Mouse (Mus musculus) small intestine, adult 2 months (tissue): Measurements from ENCODE around the gene Prss50. TPM values are rescaled to one million over a fixed set of nuclear protein-coding genes. Genes with fewer than 3 reads are reported as not detected.

Experiments
- H3K27ac ChIP-seq: fragments of 200-500 bp; 2 replicates; pipeline ENCODE4 v1.5.1; 2012; ENCODE audit warnings: low read depth, low read length, control low read depth, inconsistent platforms; ENCODE audit not compliant: insufficient read depth
- H3K27me3 ChIP-seq: fragments of 200-500 bp; 2 replicates; pipeline ENCODE4 v1.6.1; 2012; ENCODE audit warnings: mild to moderate bottlenecking, moderate library complexity, low read length, inconsistent platforms; ENCODE audit not compliant: control insufficient read depth, insufficient read depth
- H3K36me3 ChIP-seq: fragments of 200-500 bp; 2 replicates; pipeline ENCODE4 v1.6.1; 2012; ENCODE audit warnings: mild to moderate bottlenecking, low read length, control low read depth, inconsistent platforms; ENCODE audit not compliant: control insufficient read depth, insufficient read depth
- H3K4me1 ChIP-seq: fragments of 200-500 bp; 2 replicates; pipeline ENCODE4 v1.6.1; 2012; ENCODE audit warnings: low read length, inconsistent platforms, mixed read lengths; ENCODE audit not compliant: control insufficient read depth, insufficient read depth, insufficient read length
- H3K4me3 ChIP-seq: fragments of 200-500 bp; 2 replicates; pipeline ENCODE4 v1.5.1; 2012; ENCODE audit warnings: low read depth, mild to moderate bottlenecking, control low read depth, inconsistent platforms, low read length, moderate library complexity
- CTCF ChIP-seq: fragments of 200-500 bp; IDR thresholded peaks from 2 replicates; pipeline ENCODE4 v1.5.1; 2012; ENCODE audit warnings: low read depth, mild to moderate bottlenecking, control low read depth, inconsistent platforms, low read length, moderate library complexity, mixed read lengths; ENCODE audit not compliant: insufficient replicate concordance, insufficient read length; ENCODE audit errors: extremely low read depth
- POLR2A ChIP-seq: fragments of 200-500 bp; IDR thresholded peaks from 2 replicates; pipeline ENCODE4 v1.6.1; 2012; ENCODE audit warnings: low read depth, mild to moderate bottlenecking, control low read depth, inconsistent platforms, low read length, moderate library complexity
- WGBS: fragments of 180-500 bp; shearing (Covaris S2); methylation state at CpG from one replicate; pipeline ENCODE4 v1.1.7; 2018; 5-methylcytosine and 5-hydroxymethylcytosine counted together
- polyA plus RNA-seq: library from polyadenylated mRNA; depleted of rRNA; stranded (reverse); fragments of >200 nt; gene quantifications from 2 replicates; pipeline ENCODE4 v1.2.3, GENCODE M21; 2012

Prss50 gene
- polyA plus RNA-seq, 1 experiment = not detected

DNA sequence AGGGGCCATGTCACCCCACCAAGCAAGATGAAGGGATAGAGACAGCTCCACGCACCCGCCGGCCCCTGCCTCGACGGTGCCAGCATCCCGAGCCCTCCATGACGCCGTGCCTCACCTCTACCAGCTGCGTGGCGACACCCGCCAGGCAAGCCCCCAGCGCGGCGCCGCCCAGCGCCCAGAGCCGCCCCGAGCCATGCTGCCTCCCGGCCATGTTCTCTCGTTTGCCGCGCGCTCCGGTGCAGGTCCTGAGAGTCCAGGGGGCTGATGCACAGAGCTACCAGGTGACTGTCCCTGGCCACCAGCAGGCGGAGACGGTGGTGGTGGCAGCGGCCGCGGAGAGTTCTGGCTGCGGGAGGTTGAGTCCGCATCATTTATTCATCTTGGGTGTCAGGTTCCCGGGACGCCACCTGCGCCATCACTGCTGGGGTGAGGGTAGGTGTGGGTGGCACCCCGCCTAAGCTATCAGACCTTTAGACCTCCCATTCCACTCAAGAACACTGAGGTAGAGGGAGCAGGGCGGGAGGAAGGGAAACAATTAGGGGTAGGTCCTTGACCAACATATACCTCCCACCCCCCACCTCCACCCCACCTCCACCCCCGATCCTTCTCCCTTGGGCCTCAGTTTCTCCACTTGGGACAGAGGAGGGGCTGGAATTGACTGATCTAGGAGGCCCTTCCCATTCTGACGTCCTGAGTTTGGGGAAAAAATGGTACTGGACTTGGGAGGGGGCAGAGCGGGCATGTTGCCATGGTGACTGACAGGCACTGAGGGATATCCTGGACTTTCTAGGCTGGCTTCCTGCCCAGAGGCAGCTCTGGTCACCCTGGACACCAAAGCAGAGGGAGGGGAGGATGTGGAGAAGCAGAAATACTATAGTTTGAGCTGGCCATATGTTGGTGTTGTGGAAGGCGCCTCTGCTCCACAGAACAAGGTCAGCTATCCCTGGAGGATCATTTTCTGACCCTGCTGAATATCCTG, 16.2 kb downstream of the Prss50 start:
- TF ChIP-seq POLR2A = no peak
- TF ChIP-seq CTCF = no peak
- 27% methylated on average over 40 of the region's 40 CpGs for WGBS
- H3K27ac ChIP-seq = no peak overlapping the region

DNA sequence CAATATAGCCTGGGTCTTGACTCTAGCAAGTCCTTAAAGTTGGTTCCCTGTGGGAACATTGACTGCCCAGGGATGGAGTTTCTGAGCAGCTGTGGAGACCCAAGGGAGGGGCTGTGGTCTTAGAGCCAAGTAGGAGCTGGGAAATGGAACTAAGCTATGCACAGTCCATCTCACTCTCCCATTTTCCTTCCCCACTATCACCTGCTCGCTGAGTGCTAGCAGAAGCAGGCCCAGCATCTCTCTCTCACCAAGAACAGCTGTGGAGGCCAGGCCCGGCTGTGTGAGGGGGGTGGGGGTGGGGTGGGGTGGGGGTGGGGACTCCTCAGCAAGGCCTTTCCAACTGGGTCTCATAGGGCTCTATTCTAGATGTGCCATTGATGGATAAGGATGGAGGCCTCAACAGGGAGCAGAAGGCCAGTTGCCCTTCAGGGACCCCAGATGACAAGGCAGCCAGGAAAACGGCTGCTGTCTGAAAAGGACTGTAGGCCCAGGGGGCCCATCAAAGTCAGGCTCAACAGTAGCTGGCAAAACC, 17.0 kb downstream of the Prss50 start:
- H3K27me3 ChIP-seq = peaks cover 3% of the 10 kb centered on the region; the same call in 1 of the 2 replicates
- H3K36me3 ChIP-seq = no peaks in the 10 kb centered on the region
- peaks cover 37% of the 10 kb centered on the region for H3K4me1 ChIP-seq
- H3K4me3 ChIP-seq = no peak overlapping the region
- H3K27ac ChIP-seq = no peak overlapping the region
- TF ChIP-seq POLR2A (no peak), CTCF (no peak)
- 47% methylated on average over 3 of the region's 3 CpGs for WGBS

More for the DNA sequence above, 16.2 kb downstream of the Prss50 start:
- H3K36me3 ChIP-seq = no peaks in the 10 kb centered on the region
- peaks cover 34% of the 10 kb centered on the region for H3K4me1 ChIP-seq
- H3K4me3 ChIP-seq = peak overlapping the region; percentile 20
- peaks cover 3% of the 10 kb centered on the region; the same call in 1 of the 2 replicates for H3K27me3 ChIP-seq

DNA sequence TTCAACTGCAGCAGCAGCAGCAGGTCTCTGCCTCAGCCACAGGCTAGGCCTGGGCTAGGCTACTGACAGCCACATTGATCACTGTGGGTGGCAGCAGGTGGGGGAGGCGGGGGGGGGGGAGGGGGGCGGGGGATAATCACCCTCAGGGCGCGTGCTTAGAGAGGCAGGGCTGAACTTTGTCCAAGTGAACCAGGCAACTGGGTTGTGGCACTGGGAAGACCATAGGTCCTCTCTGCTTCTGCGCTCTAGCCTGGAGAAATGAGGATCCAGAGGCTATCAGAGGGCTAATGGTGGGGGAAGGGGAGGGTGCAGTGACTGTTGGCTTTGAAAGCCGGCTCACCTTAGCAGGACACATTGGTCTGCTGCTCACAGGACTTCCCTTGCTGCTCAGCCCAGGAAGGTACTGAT, 17.5 kb downstream of the Prss50 start:
- WGBS = 21% methylated on average over 6 of the region's 6 CpGs

DNA sequence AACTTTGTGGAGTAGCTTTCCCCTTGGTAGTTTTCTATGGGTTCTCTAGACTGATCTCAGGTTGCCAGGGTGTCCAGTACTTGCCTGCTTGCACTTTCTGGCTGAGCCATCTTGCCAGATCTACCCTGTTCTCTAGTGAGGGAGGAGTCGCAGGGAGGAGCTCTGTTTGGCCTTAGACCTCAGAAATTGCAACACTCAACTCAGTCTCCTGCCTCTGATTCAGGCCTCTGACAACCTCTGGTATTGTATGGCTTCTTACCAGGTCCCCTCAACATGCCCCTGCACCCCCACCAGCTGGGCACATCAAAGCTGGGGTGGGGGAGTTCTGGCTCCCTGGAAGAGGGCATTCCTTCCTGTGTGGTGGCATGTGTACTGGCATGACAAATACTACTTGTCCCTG, 19.6 kb downstream of the Prss50 start:
- Histone ChIP-seq H3K36me3 (no peaks in the 10 kb centered on the region), H3K4me1 (peaks cover 47% of the 10 kb centered on the region), H3K4me3 (no peak overlapping the region), H3K27me3 (peaks cover 3% of the 10 kb centered on the region; the same call in 1 of the 2 replicates), H3K27ac (peak overlapping the region; percentile 59; the same call in 1 of the 2 replicates)
- WGBS = 31% methylated on average over 1 of the region's 1 CpGs
- TF ChIP-seq CTCF = no peak
- TF ChIP-seq POLR2A = no peak; the same call in 1 of the 2 replicates

More for the DNA sequence above, 17.5 kb downstream of the Prss50 start:
- Histone ChIP-seq H3K36me3 (no peaks in the 10 kb centered on the region), H3K4me3 (no peak overlapping the region), H3K27me3 (peaks cover 3% of the 10 kb centered on the region; the same call in 1 of the 2 replicates), H3K4me1 (peaks cover 39% of the 10 kb centered on the region), H3K27ac (peak overlapping the region; percentile 64; the same call in 1 of the 2 replicates)
- TF ChIP-seq CTCF = no peak
- TF ChIP-seq POLR2A = no peak

DNA sequence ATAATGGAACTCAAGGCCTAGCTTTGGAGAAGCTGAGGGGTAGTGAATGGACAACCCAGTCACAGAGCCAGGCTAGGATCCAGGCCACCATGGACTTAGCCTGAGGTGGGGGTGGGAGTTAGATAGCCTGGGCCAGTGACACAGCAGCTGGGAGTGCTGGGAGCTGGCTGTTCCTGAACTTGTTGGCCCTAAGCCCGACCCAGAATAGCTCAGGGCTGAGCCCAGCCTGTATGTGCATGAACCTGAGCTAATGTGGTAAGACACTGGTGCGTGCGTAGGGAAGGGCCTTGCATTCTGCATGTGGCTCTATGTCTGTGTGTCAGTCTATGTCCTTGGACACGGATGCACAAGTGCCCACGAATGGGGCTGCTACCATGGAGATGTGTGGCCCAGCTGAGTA, 20.1 kb downstream of the Prss50 start:
- Histone ChIP-seq H3K4me3 (no peak overlapping the region), H3K4me1 (peaks cover 47% of the 10 kb centered on the region), H3K27ac (peak overlapping the region; percentile 46; the same call in 1 of the 2 replicates), H3K36me3 (no peaks in the 10 kb centered on the region), H3K27me3 (peaks cover 3% of the 10 kb centered on the region; the same call in 1 of the 2 replicates)
- no peak for TF ChIP-seq CTCF
- no peak for TF ChIP-seq POLR2A
- WGBS = 60% methylated on average over 5 of the region's 5 CpGs

DNA sequence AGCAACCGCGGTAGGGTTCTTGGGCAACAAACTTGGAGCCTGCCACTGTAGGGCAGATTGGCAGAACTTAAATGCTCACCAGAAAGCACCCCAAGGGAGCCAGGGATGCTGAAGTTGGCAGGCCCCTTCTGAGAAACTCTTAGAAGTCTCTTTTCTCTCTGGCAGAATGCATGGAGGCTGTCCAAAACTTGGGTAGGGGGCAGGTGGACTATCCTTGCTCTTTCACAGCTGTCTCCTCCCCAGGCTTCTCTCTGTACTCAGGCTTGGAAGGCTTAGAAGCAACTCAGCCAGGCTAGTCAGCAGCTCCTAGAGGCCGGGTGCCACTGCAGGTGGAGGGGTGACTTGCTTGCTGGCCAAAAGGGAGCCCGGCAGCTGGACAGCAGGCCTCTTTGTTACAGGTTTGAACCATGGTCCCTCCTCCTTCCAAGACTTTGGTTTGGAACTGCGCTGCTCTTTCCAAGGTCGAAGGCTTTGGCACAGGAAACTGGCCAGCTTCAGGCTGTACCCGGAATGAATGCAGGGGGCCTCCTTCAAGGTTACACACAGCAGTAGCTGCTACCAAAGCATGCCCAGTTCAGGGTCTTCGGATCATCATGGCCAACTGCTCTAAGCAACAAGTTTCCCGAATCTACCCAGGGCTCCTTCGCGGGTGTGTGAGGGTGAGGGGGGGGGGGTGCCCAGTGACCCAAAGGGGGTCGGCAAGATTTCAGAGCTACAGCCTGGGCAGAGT, 21.6 kb downstream of the Prss50 start, which contains the start of gene Als2cl:
Gene Als2cl (plus strand): TSS at position 680 of the 730 bp plus-strand sequence.
- no peaks in the 10 kb centered on the region for H3K27me3 ChIP-seq
- TF ChIP-seq CTCF = no peak
- H3K4me3 ChIP-seq = peak within 1 kb of the TSS; percentile 84
- H3K27ac ChIP-seq = peak within 1 kb of the TSS; percentile 37
- H3K4me1 ChIP-seq = peaks cover 42% of the 10 kb centered on the region
- H3K36me3 ChIP-seq = peaks cover 2% of the 10 kb centered on the region; the same call in 1 of the 2 replicates
- 20% methylated on average over 12 of the region's 12 CpGs for WGBS
